Mouse (Mus musculus): ENCODE measurements around the gene Eva1a. TPM values are rescaled to one million over a fixed set of nuclear protein-coding genes. Genes with fewer than 3 reads are reported as not detected.

Gene Eva1a
- polyA plus RNA-seq, 1 experiment from 2014 or later, result 42.4 TPM

- peak overlapping the region; percentile 78 for H3K4me3 ChIP-seq (ENCODE audit: low read length)
- H3K36me3 ChIP-seq (ENCODE audit: control insufficient read depth, insufficient read depth, low read length), result no peaks in the 10 kb centered on the region; the same call in 1 of the 2 replicates
- peak overlapping the region; percentile 96 for H3K27ac ChIP-seq (ENCODE audit: low read length)
- peaks cover 47% of the 10 kb centered on the region for H3K4me1 ChIP-seq (replicated peaks; ENCODE audit: control insufficient read depth, insufficient read depth, low read length)
- no peaks in the 10 kb centered on the region for H3K9me3 ChIP-seq (ENCODE audit: control insufficient read depth, low read length)
- H3K27me3 ChIP-seq (ENCODE audit: control insufficient read depth, insufficient read depth, low read depth, low read length), result no peaks in the 10 kb centered on the region
- H3K9ac ChIP-seq (ENCODE audit: low read length), result peak overlapping the region; percentile 88
- peak; percentile 78 for ATAC-seq (ENCODE audit: low read depth)
- H3K4me2 ChIP-seq (ENCODE audit: low read depth, low read length), result peak overlapping the region; percentile 69
- under 1% methylated on average over 47 of the region's 50 CpGs for WGBS
Measured at GRCm38 (mm10) chr6:82041488-82042295, 849 bp downstream of the Eva1a start.

- peak overlapping the region; percentile 69 for H3K4me2 ChIP-seq (ENCODE audit: low read depth, low read length)
- H3K4me3 ChIP-seq (ENCODE audit: low read length), result peak overlapping the region; percentile 78
- ATAC-seq (ENCODE audit: low read depth), result peak; percentile 53
- no peaks in the 10 kb centered on the region for H3K9me3 ChIP-seq (ENCODE audit: control insufficient read depth, low read length)
- WGBS, result under 1% methylated on average over 35 of the region's 35 CpGs
- no peaks in the 10 kb centered on the region for H3K27me3 ChIP-seq (ENCODE audit: control insufficient read depth, insufficient read depth, low read depth, low read length)
- peak overlapping the region; percentile 96 for H3K27ac ChIP-seq (ENCODE audit: low read length)
- peaks cover 47% of the 10 kb centered on the region for H3K4me1 ChIP-seq (replicated peaks; ENCODE audit: control insufficient read depth, insufficient read depth, low read length)
- peak overlapping the region; percentile 88 for H3K9ac ChIP-seq (ENCODE audit: low read length)
- H3K36me3 ChIP-seq (ENCODE audit: control insufficient read depth, insufficient read depth, low read length), result no peaks in the 10 kb centered on the region; the same call in 1 of the 2 replicates
Measured at GRCm38 (mm10) chr6:82042296-82043125, 1.7 kb downstream of the Eva1a start.

DNA sequence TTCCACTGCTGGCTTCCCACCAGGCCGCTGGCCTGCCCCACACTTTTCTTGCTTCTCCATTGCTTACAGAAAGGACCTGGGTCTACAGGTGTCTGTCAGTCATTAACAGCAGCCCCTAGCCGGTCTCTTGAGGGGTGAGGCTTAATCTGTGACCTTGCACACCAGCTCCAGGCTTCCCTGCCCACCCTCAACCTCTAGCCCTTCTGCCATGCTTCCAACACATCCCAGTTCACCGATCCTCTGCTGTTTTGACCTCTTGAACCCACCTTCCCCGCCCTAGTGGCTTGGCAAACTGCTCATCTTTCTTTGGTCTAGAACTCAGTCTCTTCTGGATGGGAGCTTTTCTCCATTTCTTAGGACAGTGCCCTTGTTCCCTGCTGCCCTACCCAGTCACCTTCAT is 2.8 kb downstream of the Eva1a start:
- Histone ChIP-seq H3K27ac (ENCODE audit: low read length) (no peak overlapping the region), H3K9ac (ENCODE audit: low read length) (peak overlapping the region; percentile 88), H3K36me3 (ENCODE audit: control insufficient read depth, insufficient read depth, low read length) (no peaks in the 10 kb centered on the region; the same call in 1 of the 2 replicates), H3K4me1 (replicated peaks; ENCODE audit: control insufficient read depth, insufficient read depth, low read length) (peaks cover 47% of the 10 kb centered on the region), H3K27me3 (ENCODE audit: control insufficient read depth, insufficient read depth, low read depth, low read length) (no peaks in the 10 kb centered on the region), H3K4me2 (ENCODE audit: low read depth, low read length) (peak overlapping the region; percentile 69), H3K4me3 (ENCODE audit: low read length) (peak overlapping the region; percentile 78), H3K9me3 (ENCODE audit: control insufficient read depth, low read length) (no peaks in the 10 kb centered on the region)
- WGBS, result 29% methylated on average over 4 of the region's 4 CpGs
- no peak for ATAC-seq (ENCODE audit: low read depth)

DNA sequence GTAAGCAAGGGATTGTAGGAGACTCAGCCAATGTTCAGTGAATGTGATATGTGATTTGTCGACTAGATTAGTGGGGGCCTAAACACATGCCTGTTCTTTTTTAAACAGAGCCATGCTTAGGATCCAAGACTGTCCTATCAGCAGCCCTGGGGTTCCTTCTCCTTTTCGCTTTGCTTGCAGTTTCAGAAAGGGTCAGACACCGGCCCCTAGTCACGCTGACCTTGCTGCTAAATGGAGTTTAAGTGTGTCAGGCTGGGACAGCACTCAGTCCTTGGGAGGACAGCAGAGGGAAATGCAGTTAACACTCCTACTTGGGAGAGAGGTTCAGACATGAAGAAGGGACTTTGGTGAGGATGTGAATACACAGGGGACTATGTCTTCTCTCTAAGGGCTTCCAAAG is 3.7 kb downstream of the Eva1a start:
- H3K4me2 ChIP-seq (ENCODE audit: low read depth, low read length), result peak overlapping the region; percentile 19; the same call in 1 of the 2 replicates
- peaks cover 44% of the 10 kb centered on the region for H3K4me1 ChIP-seq (replicated peaks; ENCODE audit: control insufficient read depth, insufficient read depth, low read length)
- ATAC-seq (ENCODE audit: low read depth), result no peak
- no peak overlapping the region for H3K27ac ChIP-seq (ENCODE audit: low read length)
- peak overlapping the region; percentile 3; the same call in 1 of the 2 replicates for H3K9ac ChIP-seq (ENCODE audit: low read length)
- H3K27me3 ChIP-seq (ENCODE audit: control insufficient read depth, insufficient read depth, low read depth, low read length), result no peaks in the 10 kb centered on the region
- H3K9me3 ChIP-seq (ENCODE audit: control insufficient read depth, low read length), result no peaks in the 10 kb centered on the region
- H3K4me3 ChIP-seq (ENCODE audit: low read length), result no peak overlapping the region
- no peaks in the 10 kb centered on the region; the same call in 1 of the 2 replicates for H3K36me3 ChIP-seq (ENCODE audit: control insufficient read depth, insufficient read depth, low read length)
- 50% methylated on average over 4 of the region's 4 CpGs for WGBS

DNA sequence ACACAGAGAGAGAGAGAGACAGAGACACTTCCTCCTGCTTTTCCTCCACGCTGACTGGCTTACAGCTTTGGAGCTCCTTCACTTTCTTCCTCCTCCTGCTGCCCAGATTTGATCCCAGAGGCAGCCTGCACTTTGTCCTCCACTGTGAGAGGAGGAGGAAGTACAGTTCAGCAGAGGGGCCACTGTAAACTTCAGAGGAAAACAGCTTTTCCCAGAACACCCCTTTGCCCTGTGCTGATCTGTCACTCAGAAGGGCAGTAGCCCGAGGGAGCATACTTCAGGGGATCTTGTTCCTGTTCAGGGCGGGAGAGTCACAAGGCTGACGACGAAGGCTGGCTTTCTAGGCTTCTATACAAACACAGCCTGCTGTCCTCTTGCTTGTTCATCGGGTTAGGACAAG is 7.1 kb downstream of the Eva1a start:
- Histone ChIP-seq H3K4me3 (ENCODE audit: low read length) (no peak overlapping the region), H3K27me3 (ENCODE audit: control insufficient read depth, insufficient read depth, low read depth, low read length) (no peaks in the 10 kb centered on the region), H3K4me2 (ENCODE audit: low read depth, low read length) (no peak overlapping the region), H3K9me3 (ENCODE audit: control insufficient read depth, low read length) (no peaks in the 10 kb centered on the region), H3K9ac (ENCODE audit: low read length) (no peak overlapping the region; the same call in 1 of the 2 replicates), H3K36me3 (ENCODE audit: control insufficient read depth, insufficient read depth, low read length) (no peaks in the 10 kb centered on the region; the same call in 1 of the 2 replicates), H3K4me1 (replicated peaks; ENCODE audit: control insufficient read depth, insufficient read depth, low read length) (peaks cover 48% of the 10 kb centered on the region), H3K27ac (ENCODE audit: low read length) (no peak overlapping the region)
- no peak for ATAC-seq (ENCODE audit: low read depth)
- 44% methylated on average over 6 of the region's 6 CpGs for WGBS

GRCm38 (mm10) chr6:82050201-82050600 is 9.4 kb downstream of the Eva1a start:
- no peak for ATAC-seq (ENCODE audit: low read depth)
- no peak overlapping the region for H3K27ac ChIP-seq (ENCODE audit: low read length)
- H3K9ac ChIP-seq (ENCODE audit: low read length), result no peak overlapping the region
- no peaks in the 10 kb centered on the region for H3K9me3 ChIP-seq (ENCODE audit: control insufficient read depth, low read length)
- no peaks in the 10 kb centered on the region for H3K36me3 ChIP-seq (ENCODE audit: control insufficient read depth, insufficient read depth, low read length)
- H3K4me3 ChIP-seq (ENCODE audit: low read length), result no peak overlapping the region
- H3K4me1 ChIP-seq (replicated peaks; ENCODE audit: control insufficient read depth, insufficient read depth, low read length), result peaks cover 33% of the 10 kb centered on the region
- WGBS, result 64% methylated on average over 9 of the region's 9 CpGs
- no peaks in the 10 kb centered on the region for H3K27me3 ChIP-seq (ENCODE audit: control insufficient read depth, insufficient read depth, low read depth, low read length)
- H3K4me2 ChIP-seq (ENCODE audit: low read depth, low read length), result no peak overlapping the region

DNA sequence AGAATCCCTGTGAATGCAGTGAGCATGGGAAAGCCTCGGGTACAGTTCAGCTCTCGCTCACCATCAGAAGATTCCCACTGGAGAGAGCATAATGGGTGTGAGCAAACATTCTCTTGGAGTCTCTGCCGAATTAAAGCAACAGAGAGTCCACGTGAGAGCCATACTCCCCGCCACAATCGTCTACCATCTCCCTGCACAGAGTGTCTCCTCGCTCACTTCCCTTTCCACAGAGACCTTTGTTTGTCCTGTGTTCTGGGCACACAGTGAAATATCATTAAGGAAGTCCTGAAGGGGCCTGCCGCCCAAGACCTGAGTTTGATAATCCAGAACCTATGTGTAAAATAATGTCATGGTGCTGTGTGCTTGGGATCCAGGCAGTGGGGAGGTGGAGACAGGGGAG is 10.7 kb downstream of the Eva1a start:
- no peaks in the 10 kb centered on the region for H3K9me3 ChIP-seq (ENCODE audit: control insufficient read depth, low read length)
- H3K4me1 ChIP-seq (replicated peaks; ENCODE audit: control insufficient read depth, insufficient read depth, low read length), result peaks cover 22% of the 10 kb centered on the region
- no peak overlapping the region for H3K4me2 ChIP-seq (ENCODE audit: low read depth, low read length)
- 53% methylated on average over 8 of the region's 8 CpGs for WGBS
- no peaks in the 10 kb centered on the region for H3K27me3 ChIP-seq (ENCODE audit: control insufficient read depth, insufficient read depth, low read depth, low read length)
- H3K36me3 ChIP-seq (ENCODE audit: control insufficient read depth, insufficient read depth, low read length), result no peaks in the 10 kb centered on the region
- H3K27ac ChIP-seq (ENCODE audit: low read length), result peak overlapping the region; percentile 15; the same call in 1 of the 2 replicates
- H3K9ac ChIP-seq (ENCODE audit: low read length), result no peak overlapping the region
- ATAC-seq (ENCODE audit: low read depth), result no peak
- H3K4me3 ChIP-seq (ENCODE audit: low read length), result no peak overlapping the region

- Histone ChIP-seq H3K9ac (ENCODE audit: low read length) (no peak overlapping the region), H3K4me2 (ENCODE audit: low read depth, low read length) (no peak overlapping the region), H3K4me1 (replicated peaks; ENCODE audit: control insufficient read depth, insufficient read depth, low read length) (peaks cover 21% of the 10 kb centered on the region), H3K27me3 (ENCODE audit: control insufficient read depth, insufficient read depth, low read depth, low read length) (no peaks in the 10 kb centered on the region), H3K4me3 (ENCODE audit: low read length) (no peak overlapping the region), H3K27ac (ENCODE audit: low read length) (peak overlapping the region; percentile 14), H3K9me3 (ENCODE audit: control insufficient read depth, low read length) (no peaks in the 10 kb centered on the region), H3K36me3 (ENCODE audit: control insufficient read depth, insufficient read depth, low read length) (no peaks in the 10 kb centered on the region)
- ATAC-seq (ENCODE audit: low read depth), result peak; percentile 21
- WGBS, result 71% methylated on average over 6 of the region's 6 CpGs
Measured at GRCm38 (mm10) chr6:82052047-82052725, 11.3 kb downstream of the Eva1a start.

Data from lung, embryonic 16.5 days (tissue).